Mouse (Mus musculus) stomach, postnatal 0 days (tissue): ENCODE data around the gene Fam131a.

ENCODE experiments used
- CTCF ChIP-seq: IDR thresholded peaks from 2 replicates; pipeline ENCODE4 v1.5.1; 2016; ENCODE audit warnings: antibody characterized with exemption, low read depth, mild to moderate bottlenecking, moderate library complexity
- EP300 ChIP-seq: optimal IDR thresholded peaks from 2 replicates; pipeline ENCODE3; 2016; ENCODE audit warnings: antibody characterized with exemption

DNA sequence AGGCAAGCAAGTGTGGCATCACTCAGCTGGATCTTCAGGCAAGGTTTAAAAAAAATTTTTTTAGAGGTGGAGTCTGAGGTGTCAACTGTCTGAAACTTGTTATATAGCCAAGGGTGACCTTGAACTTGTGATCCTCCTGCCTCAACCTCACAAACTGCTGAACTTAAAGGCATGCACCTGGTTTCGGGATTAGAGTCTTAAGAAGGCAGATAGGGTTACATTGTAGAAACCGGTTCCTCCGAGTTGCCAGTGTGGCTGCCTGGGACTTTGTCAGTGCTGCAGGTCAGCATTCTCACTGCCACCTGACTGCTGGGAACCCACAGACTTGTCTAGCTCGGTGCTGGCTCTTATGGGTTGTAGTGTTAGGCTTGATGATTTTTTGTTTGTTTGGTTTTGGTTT, 30.2 kb downstream of the Fam131a start:
- no peak for TF ChIP-seq EP300
- no peak for TF ChIP-seq CTCF
